Mouse (Mus musculus) olfactory bulb, adult 2 months (tissue): ENCODE data around the gene Dctn2.

ENCODE experiments used
- CTCF ChIP-seq: fragments of 200-500 bp; IDR thresholded peaks from 2 replicates; pipeline ENCODE4 v1.5.1; 2012; ENCODE audit warnings: low read depth, mild to moderate bottlenecking, low read length, moderate library complexity; ENCODE audit not compliant: insufficient read depth
- POLR2A ChIP-seq: fragments of 200-500 bp; IDR thresholded peaks from 2 replicates; pipeline ENCODE4 v1.6.1; 2012; ENCODE audit warnings: mild to moderate bottlenecking, low read depth, low read length, moderate library complexity; ENCODE audit not compliant: insufficient read depth

GRCm38 (mm10) chr10:127322669-127323068 lies 56.5 kb downstream of the Dctn2 start:
- TF ChIP-seq CTCF (no peak), POLR2A (no peak)
